Mouse (Mus musculus) MEL (cell line): ENCODE results near the gene Cfap52. TPM values are rescaled to one million over a fixed set of nuclear protein-coding genes. Genes with fewer than 3 reads are reported as not detected.

ENCODE experiments used
- DNase-seq: peaks from one replicate; pipeline ENCODE4 v3.0.0; 2011; ENCODE audit warnings: low read depth, low spot score
- H3K27ac ChIP-seq: 2 replicates; pipeline ENCODE4 v1.5.1; 2012; ENCODE audit warnings: low read depth, mild to moderate bottlenecking, control low read depth, low read length, moderate library complexity; ENCODE audit not compliant: control insufficient read depth
- H3K27me3 ChIP-seq, 2 experiments: fragments of 150-350 bp in 1 of 2; sonication (generic) in 1 of 2; 2 replicates each; pipeline ENCODE4 v1.6.1; 2012; ENCODE audit warnings: low read length in 2 of 2, mild to moderate bottlenecking in 2 of 2, improper control_type of control experiment in 1 of 2, moderate library complexity in 1 of 2; ENCODE audit not compliant: insufficient read depth in 2 of 2, control insufficient read depth in 1 of 2
- H3K36me3 ChIP-seq, 2 experiments: 2 replicates each; pipeline ENCODE4 v1.6.1; 2012 to 2014; ENCODE audit warnings: low read length in 2 of 2, improper control_type of control experiment in 1 of 2, inconsistent platforms in 1 of 2, mild to moderate bottlenecking in 1 of 2; ENCODE audit not compliant: insufficient read depth in 2 of 2, control insufficient read depth in 1 of 2
- H3K4me1 ChIP-seq, 2 experiments: fragments of 150-350 bp in 1 of 2; sonication (generic) in 1 of 2; 2 replicates each; pipeline ENCODE4 v1.6.1; 2012; ENCODE audit warnings: low read length in 2 of 2, improper control_type of control experiment in 1 of 2, mild to moderate bottlenecking in 1 of 2; ENCODE audit not compliant: insufficient read depth in 2 of 2, control insufficient read depth in 1 of 2
- H3K4me3 ChIP-seq, 2 experiments: fragments of 150-350 bp in 1 of 2; sonication (generic) in 1 of 2; 2 replicates each; pipeline ENCODE4 v1.5.1; 2012; ENCODE audit warnings: low read depth in 2 of 2, low read length in 2 of 2, mild to moderate bottlenecking in 2 of 2, moderate library complexity in 2 of 2, control low read depth in 1 of 2, improper control_type of control experiment in 1 of 2; ENCODE audit not compliant: control insufficient read depth in 1 of 2, insufficient read depth in 1 of 2
- H3K79me2 ChIP-seq: 2 replicates; pipeline ENCODE4 v1.6.1; 2012; ENCODE audit warnings: mild to moderate bottlenecking, low read length, moderate library complexity; ENCODE audit not compliant: control insufficient read depth, poor library complexity, insufficient read depth
- H3K9ac ChIP-seq: 2 replicates; pipeline ENCODE4 v1.6.1; 2012; ENCODE audit warnings: low read depth, mild to moderate bottlenecking, control low read depth, low read length, moderate library complexity; ENCODE audit not compliant: control insufficient read depth, poor library complexity, severe bottlenecking
- H3K9me3 ChIP-seq: fragments of 150-350 bp; sonication (generic); replicated peaks from 2 replicates; pipeline ENCODE4 v1.6.1; 2012; ENCODE audit warnings: mild to moderate bottlenecking, low read length, improper control_type of control experiment, moderate library complexity; ENCODE audit not compliant: insufficient read depth
- BHLHE40 ChIP-seq: IDR thresholded peaks from 2 replicates; pipeline ENCODE4 v1.6.1; 2012; ENCODE audit warnings: low read depth, mild to moderate bottlenecking, inconsistent platforms, low read length, improper control_type of control experiment, borderline replicate concordance
- CHD1 ChIP-seq: IDR thresholded peaks from 2 replicates; pipeline ENCODE4 v1.6.1; 2012; ENCODE audit warnings: low read depth, mild to moderate bottlenecking, inconsistent platforms, low read length, improper control_type of control experiment
- CHD2 ChIP-seq: IDR thresholded peaks from 2 replicates; pipeline ENCODE4 v1.6.1; 2011; ENCODE audit warnings: low read length, improper control_type of control experiment
- CTCF ChIP-seq, 3 experiments: IDR thresholded peaks in 2 of 3; conservative IDR thresholded peaks in 1 of 3; 2 replicates each; pipeline ENCODE4 v1.5.1; 2011 to 2012; ENCODE audit warnings: low read length in 3 of 3, low read depth in 2 of 3, mild to moderate bottlenecking in 2 of 3, improper control_type of control experiment in 1 of 3, inconsistent platforms in 1 of 3, mixed read lengths in 1 of 3, moderate library complexity in 1 of 3; ENCODE audit not compliant: control insufficient read depth in 1 of 3, insufficient read depth in 1 of 3, poor library complexity in 1 of 3, severe bottlenecking in 1 of 3
- E2F4 ChIP-seq: IDR thresholded peaks from 2 replicates; pipeline ENCODE4 v1.6.1; 2011; ENCODE audit warnings: low read depth, low read length, improper control_type of control experiment, borderline replicate concordance
- ELF1 ChIP-seq: IDR thresholded peaks from 2 replicates; pipeline ENCODE4 v1.6.1; 2014; ENCODE audit warnings: low read depth, mild to moderate bottlenecking, inconsistent platforms, low read length, improper control_type of control experiment, moderate library complexity
- EP300 ChIP-seq, 2 experiments: IDR thresholded peaks; 2 replicates each; pipeline ENCODE4 v1.6.1; 2011; ENCODE audit warnings: improper control_type of control experiment in 2 of 2, low read length in 2 of 2, low read depth in 1 of 2, mild to moderate bottlenecking in 1 of 2
- ETS1 ChIP-seq: IDR thresholded peaks from 2 replicates; pipeline ENCODE4 v1.6.1; 2012; ENCODE audit warnings: low read depth, mild to moderate bottlenecking, inconsistent platforms, low read length, improper control_type of control experiment, moderate library complexity
- GABPA ChIP-seq: IDR thresholded peaks from 2 replicates; pipeline ENCODE4 v1.6.1; 2012; ENCODE audit warnings: low read depth, mild to moderate bottlenecking, inconsistent platforms, low read length, improper control_type of control experiment, moderate library complexity
- GATA1 ChIP-seq: IDR thresholded peaks from 2 replicates; pipeline ENCODE4 v1.6.1; 2011; ENCODE audit warnings: low read depth, low read length, improper control_type of control experiment
- HCFC1 ChIP-seq: IDR thresholded peaks from 2 replicates; pipeline ENCODE4 v1.6.1; 2012; ENCODE audit warnings: low read depth, mild to moderate bottlenecking, inconsistent platforms, low read length, improper control_type of control experiment, moderate library complexity
- JUND ChIP-seq: IDR thresholded peaks from 2 replicates; pipeline ENCODE4 v1.6.1; 2011; ENCODE audit warnings: low read depth, mild to moderate bottlenecking, improper control_type of control experiment, low read length
- MAFK ChIP-seq: IDR thresholded peaks from 2 replicates; pipeline ENCODE4 v1.6.1; 2011; ENCODE audit warnings: low read depth, mild to moderate bottlenecking, low read length, improper control_type of control experiment, borderline replicate concordance
- MAX ChIP-seq: IDR thresholded peaks from 2 replicates; pipeline ENCODE4 v1.6.1; 2011; ENCODE audit warnings: low read length, improper control_type of control experiment
- MAZ ChIP-seq: IDR thresholded peaks from 2 replicates; pipeline ENCODE4 v1.6.1; 2012; ENCODE audit warnings: low read depth, mild to moderate bottlenecking, inconsistent platforms, low read length, improper control_type of control experiment
- MEF2A ChIP-seq: IDR thresholded peaks from 2 replicates; pipeline ENCODE4 v1.6.1; 2014; ENCODE audit warnings: low read depth, mild to moderate bottlenecking, inconsistent platforms, low read length, improper control_type of control experiment; ENCODE audit not compliant: poor library complexity, insufficient replicate concordance, severe bottlenecking; ENCODE audit errors: extremely low read depth
- MXI1 ChIP-seq: IDR thresholded peaks from 2 replicates; pipeline ENCODE4 v1.6.1; 2011; ENCODE audit warnings: mild to moderate bottlenecking, low read depth, low read length, improper control_type of control experiment
- MYC ChIP-seq: IDR thresholded peaks from 2 replicates; pipeline ENCODE4 v1.6.1; 2011; ENCODE audit warnings: low read depth, mild to moderate bottlenecking, low read length, improper control_type of control experiment, moderate library complexity
- NELFE ChIP-seq: IDR thresholded peaks from 2 replicates; pipeline ENCODE4 v1.6.1; 2011; ENCODE audit warnings: low read depth, low read length, improper control_type of control experiment
- POLR2A ChIP-seq, 2 experiments: IDR thresholded peaks; 2 replicates each; pipeline ENCODE4 v1.6.1; 2011 to 2012; ENCODE audit warnings: low read length in 2 of 2, mild to moderate bottlenecking in 2 of 2, control low read depth in 1 of 2, improper control_type of control experiment in 1 of 2, low read depth in 1 of 2, moderate library complexity in 1 of 2; ENCODE audit not compliant: control insufficient read depth in 1 of 2, insufficient read depth in 1 of 2, poor library complexity in 1 of 2
- POLR2AphosphoS2 ChIP-seq: IDR thresholded peaks from 2 replicates; pipeline ENCODE4 v1.6.1; 2011; ENCODE audit warnings: low read length, improper control_type of control experiment
- POLR2AphosphoS5 ChIP-seq: IDR thresholded peaks from 2 replicates; pipeline ENCODE4 v1.6.1; 2012; ENCODE audit warnings: low read depth, borderline replicate concordance, mild to moderate bottlenecking, inconsistent platforms, low read length, moderate library complexity, mixed read lengths
- RAD21 ChIP-seq: IDR thresholded peaks from 2 replicates; pipeline ENCODE4 v1.6.1; 2011; ENCODE audit warnings: mild to moderate bottlenecking, low read depth, low read length, improper control_type of control experiment
- RCOR1 ChIP-seq: IDR thresholded peaks from 2 replicates; pipeline ENCODE4 v1.6.1; 2012; ENCODE audit warnings: low read depth, mild to moderate bottlenecking, inconsistent platforms, low read length, improper control_type of control experiment
- SIN3A ChIP-seq: IDR thresholded peaks from 2 replicates; pipeline ENCODE4 v1.6.1; 2012; ENCODE audit warnings: low read length, improper control_type of control experiment, inconsistent platforms
- SMC3 ChIP-seq: IDR thresholded peaks from 2 replicates; pipeline ENCODE4 v1.6.1; 2011; ENCODE audit warnings: low read depth, low read length, improper control_type of control experiment
- TAL1 ChIP-seq: IDR thresholded peaks from 2 replicates; pipeline ENCODE4 v1.6.1; 2012; ENCODE audit warnings: mild to moderate bottlenecking, inconsistent platforms, low read length, moderate library complexity, mixed read lengths
- TBP ChIP-seq: IDR thresholded peaks from 2 replicates; pipeline ENCODE4 v1.8.0; 2011; ENCODE audit warnings: low read depth, low read length, improper control_type of control experiment
- TCF12 ChIP-seq: IDR thresholded peaks from 2 replicates; pipeline ENCODE4 v1.6.1; 2014; ENCODE audit warnings: low read depth, mild to moderate bottlenecking, inconsistent platforms, low read length, improper control_type of control experiment, moderate library complexity
- UBTF ChIP-seq: IDR thresholded peaks from 2 replicates; pipeline ENCODE4 v1.6.1; 2012; ENCODE audit warnings: low read depth, mild to moderate bottlenecking, inconsistent platforms, low read length, improper control_type of control experiment, moderate library complexity, borderline replicate concordance; ENCODE audit not compliant: insufficient read depth
- USF1 ChIP-seq: IDR thresholded peaks from 2 replicates; pipeline ENCODE4 v1.6.1; 2014; ENCODE audit warnings: low read depth, mild to moderate bottlenecking, inconsistent platforms, low read length, improper control_type of control experiment, moderate library complexity
- USF2 ChIP-seq, 2 experiments: IDR thresholded peaks; 2 replicates each; pipeline ENCODE4 v1.6.1; 2011 to 2012; ENCODE audit warnings: improper control_type of control experiment in 2 of 2, low read length in 2 of 2, borderline replicate concordance in 1 of 2, inconsistent platforms in 1 of 2, low read depth in 1 of 2, mild to moderate bottlenecking in 1 of 2; ENCODE audit not compliant: insufficient read depth in 1 of 2
- ZC3H11A ChIP-seq: IDR thresholded peaks from 2 replicates; pipeline ENCODE4 v1.6.1; 2012; ENCODE audit warnings: low read depth, mild to moderate bottlenecking, inconsistent platforms, low read length, improper control_type of control experiment
- ZMIZ1 ChIP-seq: IDR thresholded peaks from 2 replicates; pipeline ENCODE4 v1.6.1; 2012; ENCODE audit warnings: low read depth, mild to moderate bottlenecking, inconsistent platforms, low read length, improper control_type of control experiment, moderate library complexity
- ZNF384 ChIP-seq: IDR thresholded peaks from 2 replicates; pipeline ENCODE4 v1.6.1; 2012; ENCODE audit warnings: low read depth, mild to moderate bottlenecking, inconsistent platforms, low read length, improper control_type of control experiment
- polyA plus RNA-seq, 2 experiments: library from polyadenylated mRNA; stranded (reverse) in 1 of 2; unstranded in 1 of 2; fragments of >175 nt in 1 of 2; fragments of >200 nt in 1 of 2; gene quantifications; 2 replicates each; pipeline versions ENCODE4 v1.2.1 to v1.2.4; 2012; ENCODE audit warnings: low replicate concordance in 2 of 2, low read depth in 1 of 2; ENCODE audit not compliant: insufficient read length in 2 of 2, insufficient read depth in 1 of 2, missing spikeins in 1 of 2
- total RNA-seq: library from RNA; depleted of rRNA; stranded (reverse); fragments of 300-350 nt; gene quantifications from 2 replicates; pipeline ENCODE4 v1.2.3, GENCODE M21; 2012

The Cfap52 gene
- total and polyA plus RNA-seq, 3 experiments, result not detected

DNA sequence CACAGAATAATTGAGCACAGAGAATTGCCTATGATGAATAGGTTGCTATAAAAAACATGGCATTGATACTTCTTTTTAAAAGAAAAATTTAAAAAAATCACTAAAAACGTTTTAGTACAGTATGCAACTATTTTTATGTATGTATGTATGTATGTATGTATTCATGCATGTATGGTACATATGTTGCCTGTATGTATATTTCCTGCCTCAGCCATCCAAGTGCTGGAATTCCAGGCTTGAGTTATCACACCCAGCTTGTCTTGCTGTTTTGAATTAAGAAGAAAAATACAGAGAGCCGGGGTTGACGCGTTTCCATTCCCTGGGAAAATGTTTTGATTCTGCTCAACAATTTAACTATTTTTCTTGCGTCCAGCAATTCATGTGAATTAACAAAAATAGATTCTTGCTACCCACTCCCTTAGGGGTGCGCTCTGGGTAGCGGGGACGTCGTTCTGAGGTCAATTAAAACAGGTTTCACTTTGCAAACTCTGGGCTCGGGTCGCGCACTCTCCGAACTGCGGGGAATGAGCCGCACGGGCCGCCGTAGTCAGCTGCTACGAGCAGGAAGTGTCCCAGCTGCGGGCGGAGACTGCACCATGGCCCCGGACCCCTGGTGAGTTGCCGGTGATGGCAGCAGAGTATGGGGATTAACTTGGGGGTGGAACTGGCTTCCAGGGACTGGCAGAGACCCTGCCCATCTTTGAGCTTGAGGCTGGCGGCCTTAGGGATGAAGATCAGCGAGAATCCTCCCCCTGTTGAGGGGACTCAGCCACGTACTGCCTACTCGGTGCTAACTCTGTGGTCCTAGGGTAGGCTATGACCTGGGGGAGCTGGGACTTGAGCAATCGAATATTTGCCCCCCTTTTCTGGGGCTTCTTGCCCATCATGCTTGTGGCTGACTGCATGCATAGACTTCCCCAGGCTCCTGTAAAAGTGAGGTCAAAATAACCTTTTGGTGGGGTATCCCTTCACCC is 741 bp upstream of the Cfap52 start, which contains the start of gene Stx8:
TSS of gene Stx8 (plus strand) at position 289 of the 974 bp plus-strand sequence.
- Histone ChIP-seq H3K9me3 (no peaks in the 10 kb centered on the region), H3K4me3 (peak within 1 kb of the TSS; percentile 80 to 83), H3K27me3 (no peaks in the 10 kb centered on the region), H3K27ac (peak within 1 kb of the TSS; percentile 35), H3K9ac (peak within 1 kb of the TSS; percentile 76), H3K79me2 (peaks cover 6% of the 10 kb centered on the region), H3K36me3 (peaks cover 0 to 4% of the 10 kb centered on the region in 2 experiments; a peak in 1 of 4 replicates), H3K4me1 (peaks cover 3 to 5% of the 10 kb centered on the region in 2 experiments; a peak in 2 of 4 replicates)
- peak; percentile 94 for DNase-seq
- TF ChIP-seq NELFE (peak; percentile 69; the same call in 1 of the 2 replicates), JUND (no peak), CHD1 (no peak), USF1 (peak; percentile 87), EP300 (IDR thresholded peaks at IDR 0.05; ENCODE audit: low read depth in 1 of 2, low read length in 2 of 2) (no peak), BHLHE40 (no peak), SMC3 (no peak), TBP (no peak), ELF1 (peak; percentile 97), MXI1 (peak; percentile 81), USF2 (IDR thresholded peaks at IDR 0.05; ENCODE audit: borderline replicate concordance in 1 of 2, insufficient read depth in 1 of 2, low read depth in 1 of 2, low read length in 2 of 2) (no peak), HCFC1 (peak; percentile 86), ZMIZ1 (no peak), MAFK (no peak), MYC (no peak), MAX (0 out of 2 replicates have a peak, but pooled peaks have one; percentile 3), POLR2AphosphoS5 (no peak), CTCF (IDR thresholded peaks at IDR 0.05 in 2 of 3, conservative IDR thresholded peaks at IDR 0.05 in 1 of 3; ENCODE audit: control insufficient read depth in 1 of 3, insufficient read depth in 1 of 3, low read depth in 2 of 3, low read length in 3 of 3, poor library complexity in 1 of 3, severe bottlenecking in 1 of 3) (no peak), CHD2 (no peak), E2F4 (no peak), ETS1 (peak; percentile 93), ZNF384 (no peak), UBTF (no peak), MEF2A (no peak), TCF12 (peak; percentile 46; the same call in 1 of the 2 replicates), RCOR1 (no peak), GABPA (no peak), TAL1 (no peak), ZC3H11A (no peak), SIN3A (peak; percentile 97), POLR2A (IDR thresholded peaks at IDR 0.05; ENCODE audit: control insufficient read depth in 1 of 2, insufficient read depth in 1 of 2, low read depth in 1 of 2, low read length in 2 of 2, poor library complexity in 1 of 2) (peak; percentile 42 to 69; a peak in 3 of 4 replicates), POLR2AphosphoS2 (no peak), MAZ (no peak), GATA1 (no peak), RAD21 (no peak)
